Comparison of ENCODE assay signal across 8 mouse cellular contexts in genomic region chr6:127034760-127035159, GRCm38 (mm10). TPM values are rescaled to one million over a fixed set of nuclear protein-coding genes. Genes with fewer than 3 reads are reported as not detected.
DNase-seq lines count a peak whose midpoint lies in the region; ATAC-seq and TF ChIP-seq lines count a peak whose summit lies in the region.

No protein-coding gene starts in this region.

- TF ChIP-seq CTCF in lung, adult 2 months (IDR thresholded peaks at IDR 0.05; ENCODE audit: insufficient read depth, low read length) = peak; percentile 54
- TF ChIP-seq CTCF in bone marrow, adult 2 months (IDR thresholded peaks at IDR 0.05; ENCODE audit: control insufficient read depth, insufficient read depth, low read length) = peak; percentile 53

- H3K9ac ChIP-seq in heart, embryonic 15.5 days = no peak overlapping the region
- no peak overlapping the region for H3K9ac ChIP-seq in liver, embryonic 12.5 days
- no peak overlapping the region for H3K9ac ChIP-seq in neural tube, embryonic 15.5 days (replicated peaks)

- ATAC-seq in heart, embryonic 15.5 days (replicated peaks; ENCODE audit: insufficient number of reproducible peaks, insufficient read depth, low FRiP score, low read depth) = no peak; the same call in 1 of the 2 replicates
- ATAC-seq in liver, embryonic 12.5 days = 0 out of 2 replicates have a peak, but pooled peaks have one; percentile 40
- ATAC-seq in neural tube, embryonic 15.5 days (ENCODE audit: low FRiP score) = no peak; the same call in 1 of the 2 replicates

- no peaks in the 10 kb centered on the region for H3K27me3 ChIP-seq in heart, embryonic 15.5 days
- no peaks in the 10 kb centered on the region for H3K27me3 ChIP-seq in liver, embryonic 12.5 days (replicated peaks)
- no peaks in the 10 kb centered on the region for H3K27me3 ChIP-seq in neural tube, embryonic 15.5 days (replicated peaks)

- 15% methylated on average over 10 of the region's 10 CpGs for WGBS in lung, adult 2 months
- 20% methylated on average over 10 of the region's 10 CpGs for WGBS in bone marrow, adult 2 months
- 22% methylated on average over 10 of the region's 10 CpGs for WGBS in heart, embryonic 15.5 days
- WGBS in liver, embryonic 12.5 days (ENCODE audit: insufficient replicate concordance) = 23% methylated on average over 10 of the region's 10 CpGs
- 42% methylated on average over 10 of the region's 10 CpGs for WGBS in neural tube, embryonic 15.5 days

- H3K4me1 ChIP-seq in lung, adult 2 months (ENCODE audit: control insufficient read depth, insufficient read depth, low read length) = no peaks in the 10 kb centered on the region; the same call in 1 of the 2 replicates
- H3K4me1 ChIP-seq in bone marrow, adult 2 months (ENCODE audit: control insufficient read depth, insufficient read depth, low read length) = no peaks in the 10 kb centered on the region
- H3K4me1 ChIP-seq in heart, embryonic 15.5 days (replicated peaks) = no peaks in the 10 kb centered on the region; the same call in 1 of the 2 replicates
- H3K4me1 ChIP-seq in liver, embryonic 12.5 days = no peaks in the 10 kb centered on the region
- H3K4me1 ChIP-seq in neural tube, embryonic 15.5 days = 0 out of 2 replicates have a peak, but pooled peaks cover 7% of the 10 kb centered on the region

- H3K4me2 ChIP-seq in heart, embryonic 15.5 days = peak overlapping the region; percentile 54
- peak overlapping the region; percentile 52 for H3K4me2 ChIP-seq in liver, embryonic 12.5 days
- H3K4me2 ChIP-seq in neural tube, embryonic 15.5 days = 0 out of 2 replicates have a peak overlapping the region, but pooled peaks have one; percentile 35

- no peaks in the 10 kb centered on the region for H3K9me3 ChIP-seq in heart, embryonic 15.5 days (replicated peaks)
- H3K9me3 ChIP-seq in liver, embryonic 12.5 days (replicated peaks) = no peaks in the 10 kb centered on the region
- no peaks in the 10 kb centered on the region for H3K9me3 ChIP-seq in neural tube, embryonic 15.5 days (replicated peaks)

- no peak overlapping the region for H3K4me3 ChIP-seq in lung, adult 2 months (replicated peaks; ENCODE audit: extremely low read depth, low read depth, low read length)
- H3K4me3 ChIP-seq in bone marrow, adult 2 months (replicated peaks; ENCODE audit: control insufficient read depth, low read depth, low read length) = no peak overlapping the region
- peak overlapping the region; percentile 35 for H3K4me3 ChIP-seq in heart, embryonic 15.5 days
- H3K4me3 ChIP-seq in liver, embryonic 12.5 days = peak overlapping the region; percentile 25
- no peak overlapping the region for H3K4me3 ChIP-seq in neural tube, embryonic 15.5 days (replicated peaks)

- no peak overlapping the region for H3K27ac ChIP-seq in bone marrow, adult 2 months (ENCODE audit: control insufficient read depth, insufficient read depth, low read depth, low read length, poor library complexity)
- no peak overlapping the region for H3K27ac ChIP-seq in heart, embryonic 15.5 days
- no peak overlapping the region for H3K27ac ChIP-seq in liver, embryonic 12.5 days
- no peak overlapping the region for H3K27ac ChIP-seq in neural tube, embryonic 15.5 days (replicated peaks)

- no peak for TF ChIP-seq POLR2A in lung, adult 2 months (IDR thresholded peaks at IDR 0.05; ENCODE audit: borderline replicate concordance, extremely low read depth, low read depth, low read length)
- no peak for TF ChIP-seq POLR2A in bone marrow, adult 2 months (IDR thresholded peaks at IDR 0.05; ENCODE audit: borderline replicate concordance, control insufficient read depth, low read depth, low read length)

- DNase-seq in lung, adult 2 months = no peak
- no peak for DNase-seq in lung, adult 18-20 months
- DNase-seq in cerebellum, adult 9-10 months = no peak
- DNase-seq in cerebellum, adult 11-12 months = no peak

- H3K36me3 ChIP-seq in heart, embryonic 15.5 days = no peaks in the 10 kb centered on the region
- no peaks in the 10 kb centered on the region for H3K36me3 ChIP-seq in liver, embryonic 12.5 days
- no peaks in the 10 kb centered on the region for H3K36me3 ChIP-seq in neural tube, embryonic 15.5 days

RNA-seq across cellular contexts. Expression of gene Fgf6, which starts 19.4 kb away (rescaled TPM):
- polyA plus RNA-seq in lung, adult 2 months (2012; rRNA removed) = 0.07 TPM in 1 of 2 replicates, not detected in the other
- not detected in 2 replicates for polyA plus RNA-seq in bone marrow, adult 2 months (2011; ENCODE audit: insufficient read depth, insufficient read length, low replicate concordance, missing spikeins)
- polyA plus RNA-seq in heart, embryonic 15.5 days (2015; fragmentation: Nextera tagmentation; extraction: Ambion mirVana) = 0.08 and 0.11 TPM in 2 replicates
- polyA plus RNA-seq in liver, embryonic 12.5 days (2016; fragmentation: Nextera tagmentation; extraction: Ambion mirVana) = not detected in 2 replicates
- polyA plus RNA-seq in neural tube, embryonic 15.5 days (2015; fragmentation: Nextera tagmentation; extraction: Ambion mirVana) = 0.05 and 0.10 TPM in 2 replicates

RNA-seq across cellular contexts. Expression of gene Fgf23, which starts 37.9 kb away (rescaled TPM):
- polyA plus RNA-seq in lung, adult 2 months (2012; rRNA removed) = not detected in 2 replicates
- not detected in 2 replicates for polyA plus RNA-seq in bone marrow, adult 2 months (2011; ENCODE audit: insufficient read depth, insufficient read length, low replicate concordance, missing spikeins)
- polyA plus RNA-seq in heart, embryonic 15.5 days (2015; fragmentation: Nextera tagmentation; extraction: Ambion mirVana) = 0.24 TPM in 2 replicates
- not detected in 2 replicates for polyA plus RNA-seq in liver, embryonic 12.5 days (2016; fragmentation: Nextera tagmentation; extraction: Ambion mirVana)
- 0.13 TPM in 1 of 2 replicates, not detected in the other for polyA plus RNA-seq in neural tube, embryonic 15.5 days (2015; fragmentation: Nextera tagmentation; extraction: Ambion mirVana)

Comparison
In these comparisons a context has a peak if more than half of its experiments do, and no peak if none do; other contexts are left out.
1. H3K4me3 ChIP-seq: peak in heart, embryonic 15.5 days (single experiment) and liver, embryonic 12.5 days (single experiment); none in lung, adult 2 months (single experiment), bone marrow, adult 2 months (single experiment) and neural tube, embryonic 15.5 days (single experiment).
2. Peak in every context shown above with its lines, with median percentiles within 50 percentile points of each other: H3K4me2 ChIP-seq.